Mouse (Mus musculus) embryonic facial prominence, embryonic 13.5 days (tissue): ENCODE results near the gene Ncln. TPM values are rescaled to one million over a fixed set of nuclear protein-coding genes. Genes with fewer than 3 reads are reported as not detected.

Source experiments
- ATAC-seq: fragments of 200-750 bp; cut with Nextera tagmentation; 2 replicates; pipeline ENCODE4 v1.8.0; 2017; ENCODE audit warnings: low read depth; ENCODE audit not compliant: insufficient number of reproducible peaks, insufficient read depth, low FRiP score, low TSS enrichment
- H3K27ac ChIP-seq: fragments of 300-500 bp; sonication (generic); 2 replicates; pipeline ENCODE4 v1.5.1; 2015; ENCODE audit warnings: moderate library complexity, mild to moderate bottlenecking, inconsistent platforms
- H3K27me3 ChIP-seq: fragments of 300-500 bp; sonication (generic); 2 replicates; pipeline ENCODE4 v1.6.1; 2015; ENCODE audit warnings: mild to moderate bottlenecking, inconsistent platforms
- H3K36me3 ChIP-seq: fragments of 300-500 bp; sonication (generic); 2 replicates; pipeline ENCODE4 v1.6.1; 2015; ENCODE audit warnings: mild to moderate bottlenecking, inconsistent platforms
- H3K4me1 ChIP-seq: fragments of 300-500 bp; sonication (generic); 2 replicates; pipeline ENCODE4 v1.6.1; 2015; ENCODE audit warnings: inconsistent platforms
- H3K4me2 ChIP-seq: fragments of 300-500 bp; sonication (generic); 2 replicates; pipeline ENCODE4 v1.6.1; 2015; ENCODE audit warnings: moderate library complexity, mild to moderate bottlenecking, inconsistent platforms
- H3K4me3 ChIP-seq: fragments of 300-500 bp; sonication (generic); 2 replicates; pipeline ENCODE4 v1.5.1; 2015; ENCODE audit warnings: mild to moderate bottlenecking, inconsistent platforms
- H3K9ac ChIP-seq: fragments of 300-500 bp; sonication (generic); 2 replicates; pipeline ENCODE4 v1.6.1; 2015; ENCODE audit warnings: mild to moderate bottlenecking, inconsistent platforms
- H3K9me3 ChIP-seq: fragments of 300-500 bp; sonication (generic); 2 replicates; pipeline ENCODE4 v1.6.1; 2016; ENCODE audit warnings: inconsistent platforms
- WGBS: fragments of 180-500 bp; shearing (Covaris S2); methylation state at CpG from one replicate; pipeline ENCODE4 v1.1.7; 2015; ENCODE audit warnings: mixed read lengths; 5-methylcytosine and 5-hydroxymethylcytosine counted together
- polyA plus RNA-seq: library from polyadenylated mRNA; unstranded; fragments of >200 nt; fragmentation: Nextera tagmentation; extraction: Ambion mirVana; gene quantifications from 2 replicates; pipeline ENCODE4 v1.2.1, GENCODE M21; 2015

The Ncln gene
- polyA plus RNA-seq = 82.3 and 87.9 TPM in 2 replicates

- WGBS = under 1% methylated on average over 45 of the region's 45 CpGs
- Histone ChIP-seq H3K36me3 (peaks cover 20% of the 10 kb centered on the region), H3K4me1 (peaks cover 24% of the 10 kb centered on the region), H3K9ac (peak within 1 kb of the TSS; percentile 92), H3K4me3 (peak within 1 kb of the TSS; percentile 87), H3K27ac (peak within 1 kb of the TSS; percentile 55), H3K27me3 (no peaks in the 10 kb centered on the region), H3K9me3 (no peaks in the 10 kb centered on the region), H3K4me2 (peak within 1 kb of the TSS; percentile 99)
- ATAC-seq = peak; percentile 95
Measured at GRCm38 (mm10) chr10:81496264-81496901, at the start of gene Ncln. Gene Ncln, minus strand, starts transcription at chr10:81496392.

DNA sequence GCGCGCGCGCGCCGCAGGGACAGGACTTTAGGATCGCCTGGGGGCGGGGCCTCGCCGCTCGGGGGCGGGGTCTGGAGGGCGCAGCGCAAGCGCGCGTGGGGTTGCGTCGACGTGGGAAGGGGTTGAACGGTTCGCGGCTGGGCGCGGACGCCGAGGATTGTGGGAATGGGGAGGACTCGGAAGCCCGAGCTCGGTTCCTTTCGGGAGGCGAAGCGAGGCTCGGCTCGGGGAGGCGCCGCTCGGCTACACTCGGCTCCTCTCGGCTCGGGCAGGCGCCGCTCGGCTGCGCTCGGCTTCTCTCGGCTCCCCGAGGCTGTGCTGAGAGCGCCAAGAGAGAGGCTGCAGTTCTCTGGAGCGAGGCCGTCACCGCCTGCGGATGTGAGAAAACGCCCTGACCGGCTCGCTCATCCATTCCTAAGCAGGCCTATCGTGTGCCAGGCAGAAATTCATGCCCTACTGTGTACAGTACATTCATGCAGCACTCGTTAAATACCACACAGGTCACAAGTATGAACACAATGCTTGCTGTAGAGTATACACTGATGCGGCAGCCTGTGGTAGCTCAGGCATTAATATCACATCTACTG, 49.1 kb upstream of the Ncln start, which contains the start of gene Gna11:
Gene Gna11 (minus strand): TSS at position 30 of the 587 bp plus-strand sequence.
- H3K9me3 ChIP-seq = no peaks in the 10 kb centered on the region
- peak; percentile 93 for ATAC-seq
- WGBS = 2% methylated on average over 42 of the region's 59 CpGs

GRCm38 (mm10) chr10:81544296-81545160, 48.3 kb upstream of the Ncln start:
- no peaks in the 10 kb centered on the region for H3K9me3 ChIP-seq
- H3K4me3 ChIP-seq = peak overlapping the region; percentile 99
- peak overlapping the region; percentile 97 for H3K4me2 ChIP-seq
- peaks cover 36% of the 10 kb centered on the region for H3K4me1 ChIP-seq
- WGBS = under 1% methylated on average over 93 of the region's 93 CpGs
- peaks cover 31% of the 10 kb centered on the region for H3K36me3 ChIP-seq
- no peaks in the 10 kb centered on the region for H3K27me3 ChIP-seq
- no peak; the same call in 1 of the 2 replicates for ATAC-seq
- peak overlapping the region; percentile 73 for H3K27ac ChIP-seq
- H3K9ac ChIP-seq = peak overlapping the region; percentile 98

More for the DNA sequence above, 49.1 kb upstream of the Ncln start, which contains the start of gene Gna11:
- Histone ChIP-seq H3K4me3 (peak within 1 kb of the TSS; percentile 99), H3K4me2 (peak within 1 kb of the TSS; percentile 97), H3K27me3 (no peaks in the 10 kb centered on the region), H3K9ac (peak within 1 kb of the TSS; percentile 98), H3K36me3 (peaks cover 24% of the 10 kb centered on the region), H3K4me1 (peaks cover 36% of the 10 kb centered on the region), H3K27ac (peak within 1 kb of the TSS; percentile 74)

GRCm38 (mm10) chr10:81543633-81544032, 47.4 kb upstream of the Ncln start:
- H3K36me3 ChIP-seq = peaks cover 36% of the 10 kb centered on the region
- no peak overlapping the region for H3K27ac ChIP-seq
- H3K27me3 ChIP-seq = no peaks in the 10 kb centered on the region
- H3K4me1 ChIP-seq = peaks cover 36% of the 10 kb centered on the region
- H3K9ac ChIP-seq = peak overlapping the region; percentile 98
- no peak for ATAC-seq
- 76% methylated on average over 1 of the region's 1 CpGs for WGBS
- peak overlapping the region; percentile 97 for H3K4me2 ChIP-seq
- no peaks in the 10 kb centered on the region for H3K9me3 ChIP-seq
- H3K4me3 ChIP-seq = peak overlapping the region; percentile 99

GRCm38 (mm10) chr10:81542727-81543460, 46.7 kb upstream of the Ncln start:
- no peak for ATAC-seq
- Histone ChIP-seq H3K36me3 (peaks cover 36% of the 10 kb centered on the region), H3K4me1 (peaks cover 36% of the 10 kb centered on the region), H3K4me2 (peak overlapping the region; percentile 97), H3K27ac (no peak overlapping the region), H3K9ac (peak overlapping the region; percentile 98), H3K4me3 (peak overlapping the region; percentile 99), H3K9me3 (no peaks in the 10 kb centered on the region), H3K27me3 (no peaks in the 10 kb centered on the region)
- WGBS = 75% methylated on average over 7 of the region's 7 CpGs

GRCm38 (mm10) chr10:81541803-81542202, 45.6 kb upstream of the Ncln start:
- ATAC-seq = no peak
- Histone ChIP-seq H3K27me3 (no peaks in the 10 kb centered on the region), H3K9ac (peak overlapping the region; percentile 98), H3K4me1 (peaks cover 36% of the 10 kb centered on the region), H3K36me3 (peaks cover 36% of the 10 kb centered on the region), H3K4me3 (no peak overlapping the region), H3K9me3 (no peaks in the 10 kb centered on the region), H3K4me2 (0 out of 2 replicates have a peak overlapping the region, but pooled peaks have one; percentile 97), H3K27ac (no peak overlapping the region)
- 80% methylated on average over 10 of the region's 10 CpGs for WGBS

- no peak overlapping the region for H3K27ac ChIP-seq
- no peaks in the 10 kb centered on the region for H3K27me3 ChIP-seq
- no peak overlapping the region for H3K4me3 ChIP-seq
- peaks cover 36% of the 10 kb centered on the region for H3K36me3 ChIP-seq
- H3K4me1 ChIP-seq = peaks cover 36% of the 10 kb centered on the region
- ATAC-seq = no peak
- 81% methylated on average over 5 of the region's 5 CpGs for WGBS
- no peak overlapping the region for H3K4me2 ChIP-seq
- peak overlapping the region; percentile 98 for H3K9ac ChIP-seq
- H3K9me3 ChIP-seq = no peaks in the 10 kb centered on the region
Measured at GRCm38 (mm10) chr10:81541363-81541762, 45.2 kb upstream of the Ncln start.

DNA sequence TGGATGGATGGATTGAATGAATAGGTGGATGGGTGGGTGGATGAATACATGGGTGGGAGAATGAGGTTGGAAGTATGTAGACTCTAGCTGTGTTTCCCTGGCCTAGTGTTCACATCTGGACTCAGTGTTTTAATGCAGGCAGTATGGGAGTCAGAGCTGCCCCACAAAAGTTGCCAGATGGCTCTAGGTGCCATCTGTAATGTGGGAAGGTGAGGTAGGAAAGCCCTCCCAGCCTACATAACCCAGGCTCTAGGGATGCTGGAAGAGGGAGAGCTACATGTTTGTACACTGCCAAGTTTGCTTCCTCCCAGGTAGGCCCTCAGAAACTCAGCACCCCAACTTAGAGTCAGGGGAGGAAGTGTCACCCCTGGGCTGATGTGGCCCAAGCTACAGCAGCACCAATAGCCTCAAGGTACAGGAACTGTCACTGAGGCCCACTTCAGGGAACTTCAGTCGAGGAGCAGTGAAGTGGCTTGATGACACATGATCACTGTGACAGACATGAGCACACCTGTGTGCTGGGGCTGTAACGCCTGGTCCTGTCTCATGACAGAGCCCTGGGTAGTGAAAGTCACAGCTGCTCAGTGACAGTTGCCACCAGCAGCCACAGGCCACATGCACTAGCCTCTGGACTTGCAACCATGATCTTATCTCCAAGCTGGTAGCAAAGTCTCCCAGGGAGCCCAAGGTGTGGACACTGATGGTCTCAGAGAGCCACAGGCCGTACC, 42.3 kb upstream of the Ncln start:
- H3K9ac ChIP-seq = no peak overlapping the region
- H3K36me3 ChIP-seq = peaks cover 62% of the 10 kb centered on the region
- H3K4me1 ChIP-seq = peaks cover 32% of the 10 kb centered on the region
- H3K27ac ChIP-seq = no peak overlapping the region
- H3K4me2 ChIP-seq = no peak overlapping the region
- H3K9me3 ChIP-seq = no peaks in the 10 kb centered on the region
- H3K4me3 ChIP-seq = no peak overlapping the region
- WGBS = 83% methylated on average over 3 of the region's 3 CpGs
- no peak for ATAC-seq
- H3K27me3 ChIP-seq = no peaks in the 10 kb centered on the region

GRCm38 (mm10) chr10:81537429-81537828, 41.2 kb upstream of the Ncln start:
- no peak for ATAC-seq
- H3K4me3 ChIP-seq = no peak overlapping the region
- no peaks in the 10 kb centered on the region for H3K27me3 ChIP-seq
- peaks cover 68% of the 10 kb centered on the region for H3K36me3 ChIP-seq
- H3K9ac ChIP-seq = no peak overlapping the region
- peaks cover 21% of the 10 kb centered on the region for H3K4me1 ChIP-seq
- H3K4me2 ChIP-seq = no peak overlapping the region
- no peak overlapping the region for H3K27ac ChIP-seq
- 90% methylated on average over 2 of the region's 2 CpGs for WGBS
- H3K9me3 ChIP-seq = no peaks in the 10 kb centered on the region

DNA sequence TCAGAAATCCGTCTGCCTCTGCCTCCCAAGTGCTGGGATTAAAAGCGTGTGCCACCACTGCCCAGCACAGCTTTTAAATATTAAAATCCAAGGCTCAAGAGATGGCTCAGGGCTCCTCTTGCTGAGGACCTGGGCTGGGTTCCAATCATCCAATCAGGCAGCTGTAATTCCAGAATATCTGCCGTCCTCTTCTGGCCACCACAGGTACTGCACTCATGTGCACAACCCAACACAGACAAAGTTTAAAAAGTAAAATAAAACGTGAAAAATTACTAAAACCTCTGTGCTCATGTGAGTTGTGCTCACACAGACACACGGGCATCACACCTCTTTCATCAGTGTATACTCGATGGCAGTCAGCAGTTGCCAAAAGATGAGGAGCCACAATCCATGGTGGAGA, 40.5 kb upstream of the Ncln start:
- H3K4me1 ChIP-seq = peaks cover 14% of the 10 kb centered on the region
- no peak for ATAC-seq
- WGBS = 79% methylated on average over 6 of the region's 6 CpGs
- H3K9ac ChIP-seq = no peak overlapping the region
- H3K27ac ChIP-seq = no peak overlapping the region
- H3K4me2 ChIP-seq = no peak overlapping the region
- H3K9me3 ChIP-seq = no peaks in the 10 kb centered on the region
- H3K4me3 ChIP-seq = no peak overlapping the region
- peaks cover 68% of the 10 kb centered on the region for H3K36me3 ChIP-seq
- no peaks in the 10 kb centered on the region for H3K27me3 ChIP-seq
